Mouse (Mus musculus) ovary, postnatal 14 days (tissue): ENCODE measurements at regions not wholly inside any gene's neighbourhood (a gene's known extent, or its start where the extent isn't known, plus 50 kb on each side); places are given as distances from the start of the nearest gene placed in this dataset.

ENCODE experiments used
- DNase-seq: peaks from one replicate; pipeline ENCODE4 v3.0.0; 2022; ENCODE audit warnings: low spot score

- DNase-seq = no peak
Observed at GRCm38 (mm10) chr16:76577206-76577605, 203.6 kb upstream of the Nrip1 start.

- DNase-seq = no peak
Observed at GRCm38 (mm10) chr16:76575281-76575680, 201.7 kb upstream of the Nrip1 start.

- DNase-seq = no peak
Observed at GRCm38 (mm10) chr16:76566220-76566619, 192.6 kb upstream of the Nrip1 start.

- DNase-seq = no peak
Observed at GRCm38 (mm10) chr16:76554846-76555245, 181.2 kb upstream of the Nrip1 start.

- no peak for DNase-seq
Observed at GRCm38 (mm10) chr16:76549628-76550027, 176.0 kb upstream of the Nrip1 start.

- no peak for DNase-seq
Observed at GRCm38 (mm10) chr16:76547087-76547486, 173.5 kb upstream of the Nrip1 start.

- no peak for DNase-seq
Observed at GRCm38 (mm10) chr16:76546632-76547031, 173.0 kb upstream of the Nrip1 start.

GRCm38 (mm10) chr16:76545942-76546341 lies 172.3 kb upstream of the Nrip1 start:
- no peak for DNase-seq

GRCm38 (mm10) chr16:76544972-76545371 lies 171.3 kb upstream of the Nrip1 start:
- DNase-seq = no peak

- DNase-seq = no peak
Observed at GRCm38 (mm10) chr16:76540964-76541363, 167.3 kb upstream of the Nrip1 start.

- no peak for DNase-seq
Observed at GRCm38 (mm10) chr16:76540328-76540923, 166.8 kb upstream of the Nrip1 start.

GRCm38 (mm10) chr16:76539669-76540068 lies 166.0 kb upstream of the Nrip1 start:
- DNase-seq = peak; percentile 14

- DNase-seq = no peak
Observed at GRCm38 (mm10) chr16:76537871-76538270, 164.2 kb upstream of the Nrip1 start.

- no peak for DNase-seq
Observed at GRCm38 (mm10) chr16:76532928-76533217, 159.2 kb upstream of the Nrip1 start.

- DNase-seq = no peak
Observed at GRCm38 (mm10) chr16:76532142-76532927, 158.7 kb upstream of the Nrip1 start.

- DNase-seq = no peak
Observed at GRCm38 (mm10) chr16:76530886-76531285, 157.3 kb upstream of the Nrip1 start.

GRCm38 (mm10) chr16:76529613-76530012 lies 156.0 kb upstream of the Nrip1 start:
- no peak for DNase-seq

GRCm38 (mm10) chr16:76527106-76527949 lies 153.7 kb upstream of the Nrip1 start:
- no peak for DNase-seq

- DNase-seq = no peak
Observed at GRCm38 (mm10) chr16:76525563-76525962, 151.9 kb upstream of the Nrip1 start.

- no peak for DNase-seq
Observed at GRCm38 (mm10) chr16:76524921-76525320, 151.3 kb upstream of the Nrip1 start.

- DNase-seq = no peak
Observed at GRCm38 (mm10) chr16:76521142-76521541, 147.5 kb upstream of the Nrip1 start.

GRCm38 (mm10) chr16:76520643-76520993 lies 147.0 kb upstream of the Nrip1 start:
- DNase-seq = no peak
